Mouse (Mus musculus): Measurements from ENCODE around the gene Atp2b2.

DNA sequence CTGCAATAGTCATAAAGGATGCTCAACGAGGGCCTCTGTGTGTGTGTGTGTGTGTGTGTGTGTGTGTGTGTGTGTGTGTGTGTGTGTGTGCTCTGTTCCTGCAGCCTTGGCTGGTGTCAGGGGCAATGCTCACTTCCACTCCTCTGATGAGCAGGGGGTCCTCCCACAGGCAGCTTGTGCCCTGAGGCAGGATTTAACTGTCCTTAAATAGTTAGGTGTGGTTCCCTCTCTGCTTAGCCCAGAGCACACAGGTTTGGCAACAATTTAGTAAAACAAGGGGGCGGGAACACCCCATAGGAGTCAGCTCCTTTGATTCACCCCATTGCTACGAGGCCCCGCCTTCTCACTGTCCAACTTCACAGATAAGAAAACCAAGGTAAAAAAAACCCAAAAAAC is 181.0 kb downstream of the Atp2b2 start:
- TF ChIP-seq CTCF (IDR thresholded peaks at IDR 0.05; ENCODE audit: insufficient read depth, low read length) (no peak), POLR2A (IDR thresholded peaks at IDR 0.05; ENCODE audit: borderline replicate concordance, extremely low read depth, low read depth, low read length) (no peak)

Data from lung, adult 2 months (tissue).